Mouse (Mus musculus) bone marrow, adult 2 months (tissue): Measurements from ENCODE around the gene Gadd45gip1. TPM values are rescaled to one million over a fixed set of nuclear protein-coding genes. Genes with fewer than 3 reads are reported as not detected.

Experiments
- H3K27ac ChIP-seq: fragments of 200-500 bp; 2 replicates; pipeline ENCODE4 v1.5.1; 2012; ENCODE audit warnings: low read depth, mild to moderate bottlenecking, control low read depth, inconsistent platforms, low read length; ENCODE audit not compliant: control insufficient read depth, poor library complexity, insufficient read depth
- H3K4me1 ChIP-seq: fragments of 200-500 bp; 2 replicates; pipeline ENCODE4 v1.6.1; 2011; ENCODE audit warnings: low read length; ENCODE audit not compliant: control insufficient read depth, insufficient read depth
- H3K4me3 ChIP-seq: fragments of 200-500 bp; replicated peaks from 2 replicates; pipeline ENCODE3; 2011; ENCODE audit warnings: mild to moderate bottlenecking, low read depth, low read length, control low read depth; ENCODE audit not compliant: control insufficient read depth
- CTCF ChIP-seq: fragments of 200-500 bp; IDR thresholded peaks from 2 replicates; pipeline ENCODE4 v1.5.1; 2011; ENCODE audit warnings: low read length, control low read depth; ENCODE audit not compliant: control insufficient read depth, insufficient read depth
- POLR2A ChIP-seq: fragments of 200-500 bp; IDR thresholded peaks from 2 replicates; pipeline ENCODE4 v1.6.1; 2011; ENCODE audit warnings: low read depth, mild to moderate bottlenecking, control low read depth, low read length, borderline replicate concordance; ENCODE audit not compliant: control insufficient read depth
- WGBS: fragments of 180-500 bp; shearing (Covaris S2); methylation state at CpG from one replicate; pipeline ENCODE4 v1.1.7; 2018; 5-methylcytosine and 5-hydroxymethylcytosine counted together
- polyA plus RNA-seq: library from polyadenylated mRNA; stranded (reverse); fragments of >200 nt; gene quantifications from 2 replicates; pipeline ENCODE4 v1.2.4, GENCODE M21; 2011; ENCODE audit warnings: low replicate concordance; ENCODE audit not compliant: missing spikeins, insufficient read depth, insufficient read length

Gadd45gip1 gene
- polyA plus RNA-seq, 1 experiment: 20.5 TPM

GRCm38 (mm10) chr8:84785756-84786677, 45.3 kb upstream of the Gadd45gip1 start:
- Histone ChIP-seq H3K4me3 (no peak overlapping the region), H3K4me1 (no peaks in the 10 kb centered on the region), H3K27ac (no peak overlapping the region)
- TF ChIP-seq POLR2A (no peak), CTCF (no peak)
- 81% methylated on average over 38 of the region's 38 CpGs for WGBS

- TF ChIP-seq POLR2A (no peak), CTCF (no peak)
- Histone ChIP-seq H3K27ac (no peak overlapping the region), H3K4me3 (no peak overlapping the region), H3K4me1 (no peaks in the 10 kb centered on the region)
- WGBS: 91% methylated on average over 11 of the region's 11 CpGs
These were observed 44.4 kb upstream of the Gadd45gip1 start for GRCm38 (mm10) chr8:84786801-84787467.

GRCm38 (mm10) chr8:84787523-84788302, 43.6 kb upstream of the Gadd45gip1 start:
- Histone ChIP-seq H3K27ac (no peak overlapping the region), H3K4me1 (no peaks in the 10 kb centered on the region), H3K4me3 (no peak overlapping the region)
- no peak for TF ChIP-seq POLR2A
- TF ChIP-seq CTCF: no peak
- WGBS: 87% methylated on average over 14 of the region's 14 CpGs

- WGBS: 77% methylated on average over 11 of the region's 11 CpGs
- TF ChIP-seq POLR2A (no peak), CTCF (no peak)
- Histone ChIP-seq H3K4me3 (no peak overlapping the region), H3K4me1 (no peaks in the 10 kb centered on the region), H3K27ac (no peak overlapping the region)
These were observed 42.4 kb upstream of the Gadd45gip1 start for GRCm38 (mm10) chr8:84788896-84789295.

- no peak overlapping the region for H3K4me3 ChIP-seq
- no peak for TF ChIP-seq CTCF
- no peak for TF ChIP-seq POLR2A
- no peak overlapping the region for H3K27ac ChIP-seq
- 78% methylated on average over 5 of the region's 5 CpGs for WGBS
- H3K4me1 ChIP-seq: no peaks in the 10 kb centered on the region
These were observed 42.0 kb upstream of the Gadd45gip1 start for GRCm38 (mm10) chr8:84789345-84789744.

- no peak for TF ChIP-seq CTCF
- TF ChIP-seq POLR2A: no peak
- 79% methylated on average over 9 of the region's 9 CpGs for WGBS
- H3K27ac ChIP-seq: no peak overlapping the region
- H3K4me1 ChIP-seq: no peaks in the 10 kb centered on the region
- no peak overlapping the region for H3K4me3 ChIP-seq
These were observed 41.4 kb upstream of the Gadd45gip1 start for GRCm38 (mm10) chr8:84789855-84790486.

GRCm38 (mm10) chr8:84790537-84790936, 40.8 kb upstream of the Gadd45gip1 start:
- Histone ChIP-seq H3K4me1 (no peaks in the 10 kb centered on the region), H3K27ac (no peak overlapping the region), H3K4me3 (no peak overlapping the region)
- 77% methylated on average over 2 of the region's 2 CpGs for WGBS
- no peak for TF ChIP-seq POLR2A
- TF ChIP-seq CTCF: no peak

GRCm38 (mm10) chr8:84792429-84792947, 38.8 kb upstream of the Gadd45gip1 start:
- Histone ChIP-seq H3K4me3 (no peak overlapping the region), H3K27ac (no peak overlapping the region), H3K4me1 (no peaks in the 10 kb centered on the region)
- WGBS: 85% methylated on average over 12 of the region's 12 CpGs
- TF ChIP-seq CTCF: no peak
- TF ChIP-seq POLR2A: no peak
